Mouse (Mus musculus): Measurements from ENCODE around the gene Tspan4. TPM values are rescaled to one million over a fixed set of nuclear protein-coding genes. Genes with fewer than 3 reads are reported as not detected.
A peak's percentile ranks its signal among the peaks of the same experiment; 100 is the strongest.

The Tspan4 gene
- polyA plus RNA-seq, 1 experiment, result 15.5 TPM

DNA sequence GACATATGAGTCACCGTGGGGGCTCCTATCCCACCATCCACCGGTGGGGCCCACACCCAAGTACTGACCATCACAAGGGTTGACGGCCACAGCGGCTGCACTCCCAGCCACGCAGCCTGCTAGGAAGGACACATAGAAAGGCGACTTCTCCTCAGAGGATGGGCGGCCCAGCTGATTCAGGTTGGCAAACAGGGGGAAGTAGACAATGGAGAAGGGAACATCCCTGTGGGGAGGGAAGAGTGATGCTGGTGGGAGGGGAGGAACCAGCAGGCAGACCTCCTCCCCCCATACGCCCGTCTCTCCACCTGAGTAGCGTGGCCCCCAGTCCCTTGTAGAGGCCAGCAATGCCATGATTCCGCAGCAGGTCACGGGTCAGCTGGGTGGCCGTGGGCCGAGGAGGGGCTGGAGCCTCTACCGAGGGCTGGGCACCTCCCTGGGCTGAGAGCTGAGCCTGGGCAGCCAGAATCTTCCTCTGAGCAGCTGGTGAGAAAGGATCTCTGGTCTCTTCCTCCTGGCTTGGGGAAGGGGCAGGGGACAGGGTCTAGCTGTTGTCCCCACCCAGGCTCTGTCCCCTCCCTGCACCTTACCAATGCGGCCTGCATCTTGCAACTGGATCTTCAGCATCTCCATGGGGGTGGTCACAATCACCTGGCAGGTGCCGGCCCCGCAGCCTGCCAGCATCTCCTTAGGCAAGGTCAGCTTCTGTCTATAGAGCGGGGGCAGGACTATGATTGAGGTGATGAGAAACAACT, 43.4 kb upstream of the Tspan4 start:
- no peak overlapping the region for H3K4me3 ChIP-seq (ENCODE audit: control insufficient read depth, low read depth, low read length)
- no peaks in the 10 kb centered on the region for H3K27me3 ChIP-seq (ENCODE audit: control insufficient read depth, insufficient read depth, low read length)
- no peak for TF ChIP-seq POLR2A (IDR thresholded peaks at IDR 0.05; ENCODE audit: control insufficient read depth, low read depth, low read length)
- no peak for TF ChIP-seq CTCF (IDR thresholded peaks at IDR 0.05; ENCODE audit: control insufficient read depth, insufficient read depth, insufficient replicate concordance, low read depth, low read length)
- H3K27ac ChIP-seq (ENCODE audit: control insufficient read depth, insufficient read depth, low read depth, low read length), result no peak overlapping the region
- H3K4me1 ChIP-seq (ENCODE audit: control insufficient read depth, insufficient read depth, low read length), result peaks cover 6% of the 10 kb centered on the region
- H3K36me3 ChIP-seq (ENCODE audit: control insufficient read depth, insufficient read depth, low read length), result no peaks in the 10 kb centered on the region

DNA sequence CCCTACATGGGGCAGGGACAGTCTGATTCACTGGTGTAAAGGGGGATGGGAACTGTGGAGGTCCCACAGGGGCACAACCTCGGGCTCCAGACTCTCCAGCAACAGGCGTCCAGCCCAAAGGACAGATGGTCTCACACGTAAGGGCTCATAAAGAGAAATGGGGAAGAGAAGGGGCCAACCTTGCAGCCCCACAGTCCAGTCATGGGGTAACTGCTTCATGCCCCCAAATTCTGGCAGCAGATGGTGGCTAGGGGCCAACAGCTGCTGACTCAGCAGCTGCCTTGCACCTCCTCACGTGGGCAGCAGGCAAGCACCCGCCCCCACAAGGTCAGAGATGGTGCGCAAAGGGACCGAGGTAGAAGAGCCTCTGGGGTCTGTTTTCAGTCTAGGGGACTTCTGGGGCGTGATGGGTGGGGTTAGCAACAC, 42.8 kb upstream of the Tspan4 start:
- no peak overlapping the region for H3K4me3 ChIP-seq (ENCODE audit: control insufficient read depth, low read depth, low read length)
- no peaks in the 10 kb centered on the region for H3K36me3 ChIP-seq (ENCODE audit: control insufficient read depth, insufficient read depth, low read length)
- TF ChIP-seq CTCF (IDR thresholded peaks at IDR 0.05; ENCODE audit: control insufficient read depth, insufficient read depth, insufficient replicate concordance, low read depth, low read length) (no peak), POLR2A (IDR thresholded peaks at IDR 0.05; ENCODE audit: control insufficient read depth, low read depth, low read length) (no peak)
- no peaks in the 10 kb centered on the region for H3K27me3 ChIP-seq (ENCODE audit: control insufficient read depth, insufficient read depth, low read length)
- H3K4me1 ChIP-seq (ENCODE audit: control insufficient read depth, insufficient read depth, low read length), result peaks cover 6% of the 10 kb centered on the region
- no peak overlapping the region for H3K27ac ChIP-seq (ENCODE audit: control insufficient read depth, insufficient read depth, low read depth, low read length)

DNA sequence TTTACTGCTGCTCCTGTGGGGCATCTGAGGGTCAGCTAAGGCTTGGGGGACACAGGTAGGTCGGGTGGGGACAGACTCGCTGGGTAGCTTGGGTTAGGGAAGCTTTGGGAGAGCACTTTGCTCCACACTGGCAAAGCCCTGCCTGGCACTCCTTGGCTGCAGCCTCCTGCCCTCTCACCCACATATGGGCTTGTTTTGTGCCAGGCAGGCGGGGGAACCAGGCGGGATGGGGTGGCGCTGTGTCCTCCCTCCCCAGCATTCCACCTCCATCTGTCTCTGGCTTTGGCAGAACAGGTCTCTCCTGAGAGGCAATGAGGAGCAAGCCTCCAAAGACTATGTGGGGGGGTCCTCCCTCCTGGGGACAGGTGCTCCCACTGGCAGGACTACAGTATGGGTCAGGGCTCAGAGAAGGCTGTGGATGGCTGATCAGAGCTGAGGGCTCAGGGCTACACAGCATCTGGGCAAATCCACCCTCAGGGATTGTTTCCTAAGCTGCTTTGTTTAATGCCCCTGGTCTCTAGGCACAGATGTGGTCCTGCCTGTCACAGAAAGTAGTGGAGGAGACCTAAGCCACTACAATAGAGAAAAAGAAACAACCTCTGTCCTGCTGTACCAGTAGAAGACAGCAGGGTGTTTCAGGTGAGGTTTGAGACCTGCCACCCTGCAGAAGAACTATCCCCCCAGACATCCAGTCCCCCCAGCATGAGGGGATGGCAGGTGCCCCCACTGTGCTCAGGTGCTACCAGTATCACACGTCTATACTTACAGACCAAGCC, 42.1 kb upstream of the Tspan4 start:
- Histone ChIP-seq H3K27ac (ENCODE audit: control insufficient read depth, insufficient read depth, low read depth, low read length) (no peak overlapping the region), H3K4me3 (ENCODE audit: control insufficient read depth, low read depth, low read length) (no peak overlapping the region), H3K27me3 (ENCODE audit: control insufficient read depth, insufficient read depth, low read length) (no peaks in the 10 kb centered on the region), H3K36me3 (ENCODE audit: control insufficient read depth, insufficient read depth, low read length) (no peaks in the 10 kb centered on the region), H3K4me1 (ENCODE audit: control insufficient read depth, insufficient read depth, low read length) (peaks cover 8% of the 10 kb centered on the region)
- TF ChIP-seq POLR2A (IDR thresholded peaks at IDR 0.05; ENCODE audit: control insufficient read depth, low read depth, low read length) (no peak), CTCF (IDR thresholded peaks at IDR 0.05; ENCODE audit: control insufficient read depth, insufficient read depth, insufficient replicate concordance, low read depth, low read length) (no peak)

DNA sequence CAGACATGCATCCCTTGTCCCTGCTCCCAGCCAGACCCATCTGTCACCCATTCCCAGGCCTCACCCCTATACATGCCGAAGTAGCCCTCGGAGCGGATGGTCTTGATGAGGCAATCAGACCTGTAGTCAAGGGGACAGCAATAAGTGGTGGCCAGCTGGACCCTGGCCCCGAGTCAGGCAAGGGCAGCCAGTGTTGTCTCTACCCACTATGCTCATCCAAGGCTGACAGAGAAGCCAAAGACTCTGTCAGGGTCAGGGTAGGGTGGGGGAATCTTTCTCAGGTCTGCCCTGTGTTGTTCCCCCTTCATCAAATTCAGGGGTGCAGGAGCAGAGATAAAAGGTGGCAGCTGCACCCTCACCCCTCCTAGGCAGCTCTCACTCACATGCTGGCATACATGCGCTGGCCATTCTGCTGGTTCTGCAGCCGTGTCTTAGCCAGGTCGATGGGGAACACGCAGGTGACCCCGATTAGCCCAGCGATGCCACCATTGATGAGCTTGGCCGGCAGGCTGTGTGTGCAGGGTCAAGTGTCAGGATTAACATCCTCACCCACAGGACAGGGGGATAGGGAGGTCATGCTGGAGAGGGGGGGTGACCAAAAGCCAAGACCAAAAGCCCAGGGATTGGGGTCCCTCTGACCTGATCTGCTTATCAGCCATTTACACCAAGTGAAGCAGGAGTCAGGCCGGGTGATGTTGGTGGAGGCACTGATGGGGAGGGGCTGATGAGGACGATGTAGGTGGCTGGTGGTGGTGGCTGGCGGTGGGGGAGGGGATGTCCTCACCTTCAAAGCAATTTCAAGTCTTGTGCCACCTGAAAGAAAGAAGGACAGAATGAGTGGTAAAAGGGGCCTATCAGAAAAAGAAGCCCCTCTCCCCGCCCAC, 41.3 kb upstream of the Tspan4 start:
- Histone ChIP-seq H3K27ac (ENCODE audit: control insufficient read depth, insufficient read depth, low read depth, low read length) (no peak overlapping the region), H3K4me3 (ENCODE audit: control insufficient read depth, low read depth, low read length) (no peak overlapping the region), H3K4me1 (ENCODE audit: control insufficient read depth, insufficient read depth, low read length) (peaks cover 8% of the 10 kb centered on the region), H3K36me3 (ENCODE audit: control insufficient read depth, insufficient read depth, low read length) (no peaks in the 10 kb centered on the region), H3K27me3 (ENCODE audit: control insufficient read depth, insufficient read depth, low read length) (no peaks in the 10 kb centered on the region)
- TF ChIP-seq POLR2A (IDR thresholded peaks at IDR 0.05; ENCODE audit: control insufficient read depth, low read depth, low read length) (0 out of 2 replicates have a peak, but pooled peaks have one; percentile 15), CTCF (IDR thresholded peaks at IDR 0.05; ENCODE audit: control insufficient read depth, insufficient read depth, insufficient replicate concordance, low read depth, low read length) (no peak)

DNA sequence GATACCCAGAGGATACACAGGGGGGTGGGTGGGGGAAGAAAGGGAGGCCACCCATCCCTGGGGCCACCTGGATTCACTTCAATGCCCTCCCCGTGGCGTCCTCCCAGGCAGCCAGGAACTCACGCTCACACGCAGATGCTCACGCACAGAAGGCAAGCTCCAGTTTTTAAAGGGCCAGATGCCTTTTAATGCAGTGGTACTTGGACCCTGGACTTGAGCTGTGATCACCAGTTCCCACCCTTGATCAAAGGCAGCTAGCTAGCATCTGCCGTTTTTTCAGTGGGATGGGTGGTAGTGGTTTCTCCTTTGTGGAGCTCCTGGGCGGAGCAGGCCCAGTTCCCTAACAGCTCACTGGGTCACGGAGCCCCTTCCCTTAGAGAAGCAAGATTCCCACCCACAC, 40.6 kb upstream of the Tspan4 start:
- Histone ChIP-seq H3K4me3 (ENCODE audit: control insufficient read depth, low read depth, low read length) (0 out of 2 replicates have a peak overlapping the region, but pooled peaks have one; percentile 47), H3K4me1 (ENCODE audit: control insufficient read depth, insufficient read depth, low read length) (peaks cover 3% of the 10 kb centered on the region; the same call in 1 of the 2 replicates), H3K36me3 (ENCODE audit: control insufficient read depth, insufficient read depth, low read length) (no peaks in the 10 kb centered on the region), H3K27ac (ENCODE audit: control insufficient read depth, insufficient read depth, low read depth, low read length) (no peak overlapping the region), H3K27me3 (ENCODE audit: control insufficient read depth, insufficient read depth, low read length) (no peaks in the 10 kb centered on the region)
- TF ChIP-seq POLR2A (IDR thresholded peaks at IDR 0.05; ENCODE audit: control insufficient read depth, low read depth, low read length), result no peak
- no peak for TF ChIP-seq CTCF (IDR thresholded peaks at IDR 0.05; ENCODE audit: control insufficient read depth, insufficient read depth, insufficient replicate concordance, low read depth, low read length)

DNA sequence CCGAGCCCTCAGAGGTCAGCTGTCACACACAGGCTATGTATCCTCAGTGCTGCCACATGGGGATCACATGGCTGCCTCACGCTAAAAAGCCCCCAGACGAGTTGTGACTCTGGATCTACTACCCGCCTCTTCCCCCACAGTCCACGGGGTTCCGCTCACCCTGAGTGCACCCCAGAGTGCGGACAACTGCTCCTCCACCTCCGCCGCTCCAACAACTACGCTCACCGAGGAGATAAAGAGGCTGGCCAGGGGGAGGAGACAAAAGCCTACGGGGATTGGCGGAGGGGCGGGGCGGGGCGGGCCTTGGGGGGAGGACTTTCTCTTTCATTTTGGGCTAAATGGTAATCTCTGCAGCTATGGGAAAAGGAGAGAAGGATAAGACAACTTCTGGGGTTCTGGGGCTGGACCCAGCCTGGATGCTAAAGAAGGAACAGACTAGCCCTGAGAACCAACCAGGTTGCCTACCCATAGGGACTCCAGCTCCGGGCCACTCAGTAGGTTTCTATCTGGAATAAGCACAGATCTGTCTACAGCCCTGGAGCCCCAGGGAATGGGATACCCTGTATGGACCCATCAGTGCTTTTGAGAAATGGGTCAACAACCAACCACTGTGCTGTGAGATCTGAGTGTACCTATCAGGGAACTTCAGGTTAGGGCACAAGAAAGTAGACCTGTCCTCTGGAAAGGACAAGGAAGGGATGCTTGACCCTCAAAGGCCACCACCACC, 39.7 kb upstream of the Tspan4 start:
- no peak overlapping the region for H3K27ac ChIP-seq (ENCODE audit: control insufficient read depth, insufficient read depth, low read depth, low read length)
- TF ChIP-seq CTCF (IDR thresholded peaks at IDR 0.05; ENCODE audit: control insufficient read depth, insufficient read depth, insufficient replicate concordance, low read depth, low read length), result no peak
- 0 out of 2 replicates have a peak, but pooled peaks have one; percentile 26 for TF ChIP-seq POLR2A (IDR thresholded peaks at IDR 0.05; ENCODE audit: control insufficient read depth, low read depth, low read length)
- H3K27me3 ChIP-seq (ENCODE audit: control insufficient read depth, insufficient read depth, low read length), result no peaks in the 10 kb centered on the region
- peaks cover 3% of the 10 kb centered on the region; the same call in 1 of the 2 replicates for H3K4me1 ChIP-seq (ENCODE audit: control insufficient read depth, insufficient read depth, low read length)
- H3K4me3 ChIP-seq (ENCODE audit: control insufficient read depth, low read depth, low read length), result peak overlapping the region; percentile 47
- no peaks in the 10 kb centered on the region for H3K36me3 ChIP-seq (ENCODE audit: control insufficient read depth, insufficient read depth, low read length)

All from testis, adult 2 months (tissue).